Mouse (Mus musculus): ENCODE results near the gene D17Wsu92e. TPM values are rescaled to one million over a fixed set of nuclear protein-coding genes. Genes with fewer than 3 reads are reported as not detected.
A peak's percentile ranks its signal among the peaks of the same experiment; 100 is the strongest.

The D17Wsu92e gene
- total RNA-seq, 1 experiment from 2014 or later = 151 TPM

- no peak for DNase-seq
Observed at GRCm38 (mm10) chr17:27823142-27823905, 2.9 kb upstream of the D17Wsu92e start.

- peak; percentile 45 for DNase-seq
Observed at GRCm38 (mm10) chr17:27821407-27822338, 1.2 kb upstream of the D17Wsu92e start.

GRCm38 (mm10) chr17:27819971-27820567 lies 379 bp downstream of the D17Wsu92e start:
- peak; percentile 78 for DNase-seq

GRCm38 (mm10) chr17:27819521-27819970 lies 902 bp downstream of the D17Wsu92e start:
- peak; percentile 61 for DNase-seq

- DNase-seq = no peak
Observed at GRCm38 (mm10) chr17:27819011-27819410, 1.4 kb downstream of the D17Wsu92e start.

GRCm38 (mm10) chr17:27814606-27815005 lies 5.8 kb downstream of the D17Wsu92e start:
- no peak for DNase-seq

GRCm38 (mm10) chr17:27811980-27812379 lies 8.5 kb downstream of the D17Wsu92e start:
- DNase-seq = no peak

- DNase-seq = no peak
Observed at GRCm38 (mm10) chr17:27810569-27811331, 9.7 kb downstream of the D17Wsu92e start.

GRCm38 (mm10) chr17:27807542-27808078 lies 12.8 kb downstream of the D17Wsu92e start:
- DNase-seq = no peak

- peak; percentile 58 for DNase-seq
Observed at GRCm38 (mm10) chr17:27804803-27805770, 15.4 kb downstream of the D17Wsu92e start.

GRCm38 (mm10) chr17:27804156-27804690 lies 16.2 kb downstream of the D17Wsu92e start:
- peak; percentile 31 for DNase-seq

- DNase-seq = peak; percentile 73
Observed at GRCm38 (mm10) chr17:27803752-27804151, 16.7 kb downstream of the D17Wsu92e start.

- no peak for DNase-seq
Observed at GRCm38 (mm10) chr17:27800710-27801648, 19.5 kb downstream of the D17Wsu92e start.

GRCm38 (mm10) chr17:27799771-27800584 lies 20.5 kb downstream of the D17Wsu92e start:
- DNase-seq = no peak

GRCm38 (mm10) chr17:27797341-27797872 lies 23.0 kb downstream of the D17Wsu92e start:
- peak; percentile 70 for DNase-seq

GRCm38 (mm10) chr17:27796780-27797179 lies 23.7 kb downstream of the D17Wsu92e start:
- peak; percentile 63 for DNase-seq

GRCm38 (mm10) chr17:27793144-27793543 lies 27.3 kb downstream of the D17Wsu92e start:
- peak; percentile 70 for DNase-seq
